Mouse (Mus musculus) adrenal gland, adult 18-20 months (tissue): ENCODE data around the gene Cdc6. TPM values are rescaled to one million over a fixed set of nuclear protein-coding genes. Genes with fewer than 3 reads are reported as not detected.

ENCODE experiments used
- DNase-seq, 2 experiments: peaks; one replicate each; pipeline ENCODE4 v3.0.0; 2021 to 2022; ENCODE audit warnings: low spot score in 2 of 2
- long read RNA-seq, 2 experiments: library from polyadenylated mRNA; stranded (forward); transcript quantifications; one replicate each; pipeline ENCODE4 v2.0.0; 2021
- total RNA-seq, 2 experiments: library from RNA; stranded (reverse); gene quantifications; 1 replicate in 1 of 2; 2 replicates in 1 of 2; pipeline ENCODE4 v1.2.3; 2021

Gene Cdc6
- under 1 TPM; 0.32 to 0.43 TPM for total RNA-seq
- long read RNA-seq, experiment 1, full-length matches to known transcripts: 1 of 2 reads
- long read RNA-seq, experiment 1, partial matches to known transcripts: 1 of 2 reads
- long read RNA-seq, experiment 1, other reads (novel, unspliced or antisense): 0 of 2 reads
- long read RNA-seq, experiment 2, partial matches to known transcripts: 0 of 1 reads
- long read RNA-seq, experiment 2, other reads (novel, unspliced or antisense): 1 of 1 reads

- peak; percentile 85 to 86 for DNase-seq
These were observed at the start of gene Cdc6 for GRCm38 (mm10) chr11:98907437-98908173. TSS of gene Cdc6 (plus strand) at chr11:98907801.

GRCm38 (mm10) chr11:98858759-98859731, 48.6 kb upstream of the Cdc6 start:
- peak; percentile 90 to 91 for DNase-seq

- peak; percentile 95 to 96 for DNase-seq
These were observed 44.4 kb upstream of the Cdc6 start, which contains the start of gene Wipf2 for GRCm38 (mm10) chr11:98863028-98863750. TSS of gene Wipf2 (plus strand) at chr11:98863638.

GRCm38 (mm10) chr11:98863751-98864429, 43.7 kb upstream of the Cdc6 start:
- DNase-seq: no peak

- DNase-seq: no peak
These were observed 40.3 kb upstream of the Cdc6 start for GRCm38 (mm10) chr11:98867293-98867692.

GRCm38 (mm10) chr11:98869906-98870305, 37.7 kb upstream of the Cdc6 start:
- no peak for DNase-seq

GRCm38 (mm10) chr11:98870791-98871190, 36.8 kb upstream of the Cdc6 start:
- DNase-seq: no peak

- DNase-seq: no peak
These were observed 36.2 kb upstream of the Cdc6 start for GRCm38 (mm10) chr11:98871416-98871815.

- no peak for DNase-seq
These were observed 35.6 kb upstream of the Cdc6 start for GRCm38 (mm10) chr11:98872040-98872439.

- no peak for DNase-seq
These were observed 33.7 kb upstream of the Cdc6 start for GRCm38 (mm10) chr11:98873900-98874299.

GRCm38 (mm10) chr11:98877001-98877400, 30.6 kb upstream of the Cdc6 start:
- no peak for DNase-seq

GRCm38 (mm10) chr11:98887703-98888102, 19.9 kb upstream of the Cdc6 start:
- DNase-seq: no peak

- DNase-seq: no peak
These were observed 18.5 kb upstream of the Cdc6 start for GRCm38 (mm10) chr11:98889077-98889476.

- no peak for DNase-seq
These were observed 17.6 kb upstream of the Cdc6 start for GRCm38 (mm10) chr11:98889977-98890376.

GRCm38 (mm10) chr11:98892426-98892825, 15.2 kb upstream of the Cdc6 start:
- DNase-seq: no peak

GRCm38 (mm10) chr11:98900529-98901125, 7.0 kb upstream of the Cdc6 start:
- no peak for DNase-seq

- DNase-seq: no peak
These were observed 4.9 kb upstream of the Cdc6 start for GRCm38 (mm10) chr11:98902621-98903245.

- DNase-seq: no peak
These were observed 3.0 kb upstream of the Cdc6 start for GRCm38 (mm10) chr11:98904577-98904976.

- no peak for DNase-seq
These were observed 2.6 kb upstream of the Cdc6 start for GRCm38 (mm10) chr11:98905033-98905432.
